8 mouse cellular contexts compared by ENCODE assay signal in genomic region chr8:125349290-125350025, GRCm38 (mm10).
DNase-seq lines count a peak whose midpoint lies in the region; ATAC-seq lines count a peak whose summit lies in the region.

No protein-coding gene starts in this region.

- H3K9me3 ChIP-seq in intestine, embryonic 15.5 days = no peaks in the 10 kb centered on the region
- H3K9me3 ChIP-seq in liver, embryonic 16.5 days (replicated peaks; ENCODE audit: control insufficient read depth, low read length) = no peaks in the 10 kb centered on the region
- no peaks in the 10 kb centered on the region for H3K9me3 ChIP-seq in neural tube, embryonic 14.5 days (ENCODE audit: control insufficient read depth, low read length)

- H3K4me2 ChIP-seq in intestine, embryonic 15.5 days (replicated peaks) = no peak overlapping the region; the same call in 1 of the 2 replicates
- H3K4me2 ChIP-seq in liver, embryonic 16.5 days (ENCODE audit: low read depth, low read length) = no peak overlapping the region
- no peak overlapping the region for H3K4me2 ChIP-seq in neural tube, embryonic 14.5 days (ENCODE audit: low read depth, low read length)

- H3K36me3 ChIP-seq in intestine, embryonic 15.5 days = no peaks in the 10 kb centered on the region
- no peaks in the 10 kb centered on the region for H3K36me3 ChIP-seq in liver, embryonic 16.5 days (ENCODE audit: control insufficient read depth, insufficient read depth)
- H3K36me3 ChIP-seq in neural tube, embryonic 14.5 days (ENCODE audit: control insufficient read depth, insufficient read depth, low read length) = no peaks in the 10 kb centered on the region

- WGBS in intestine, embryonic 15.5 days = 12% methylated on average over 7 of the region's 7 CpGs
- WGBS in liver, embryonic 16.5 days (ENCODE audit: insufficient replicate concordance) = 29% methylated on average over 7 of the region's 7 CpGs
- 31% methylated on average over 7 of the region's 7 CpGs for WGBS in neural tube, embryonic 14.5 days

- ATAC-seq in intestine, embryonic 15.5 days = peak; percentile 87
- ATAC-seq in liver, embryonic 16.5 days (ENCODE audit: low read depth) = peak; percentile 48; the same call in 1 of the 2 replicates
- ATAC-seq in neural tube, embryonic 14.5 days (ENCODE audit: low read depth) = peak; percentile 89

- no peaks in the 10 kb centered on the region; the same call in 1 of the 2 replicates for H3K27me3 ChIP-seq in intestine, embryonic 15.5 days (replicated peaks)
- no peaks in the 10 kb centered on the region for H3K27me3 ChIP-seq in liver, embryonic 16.5 days (ENCODE audit: control insufficient read depth, insufficient read depth, low read depth, low read length)
- no peaks in the 10 kb centered on the region for H3K27me3 ChIP-seq in neural tube, embryonic 14.5 days (ENCODE audit: control insufficient read depth, insufficient read depth, low read length)

- peaks cover 20% of the 10 kb centered on the region for H3K4me1 ChIP-seq in intestine, embryonic 15.5 days (replicated peaks)
- no peaks in the 10 kb centered on the region; the same call in 1 of the 2 replicates for H3K4me1 ChIP-seq in liver, embryonic 16.5 days (ENCODE audit: control insufficient read depth, low read depth, low read length)
- H3K4me1 ChIP-seq in neural tube, embryonic 14.5 days (ENCODE audit: control insufficient read depth, insufficient read depth, low read length) = peaks cover 6% of the 10 kb centered on the region

- peak; percentile 84 for DNase-seq in Muller cell, postnatal 12 days (ENCODE audit: inconsistent ontology term)
- peak; percentile 73 for DNase-seq in embryo, embryonic 10 days (ENCODE audit: low spot score)
- peak; percentile 99 for DNase-seq in heart, adult 11 months
- DNase-seq in spleen, postnatal 14 days (ENCODE audit: low spot score in 2 of 2) = no peak
- no peak for DNase-seq in natural killer cell, adult 2 months (ENCODE audit: low spot score in 2 of 2)

- H3K4me3 ChIP-seq in intestine, embryonic 15.5 days (replicated peaks) = no peak overlapping the region
- H3K4me3 ChIP-seq in liver, embryonic 16.5 days (ENCODE audit: low read depth, low read length) = no peak overlapping the region
- H3K4me3 ChIP-seq in neural tube, embryonic 14.5 days (ENCODE audit: low read depth, low read length) = no peak overlapping the region

- H3K27ac ChIP-seq in intestine, embryonic 15.5 days = peak overlapping the region; percentile 44; the same call in 1 of the 2 replicates
- no peak overlapping the region for H3K27ac ChIP-seq in liver, embryonic 16.5 days (ENCODE audit: low read length)
- no peak overlapping the region for H3K27ac ChIP-seq in neural tube, embryonic 14.5 days (ENCODE audit: low read depth, low read length)

- no peak overlapping the region for H3K9ac ChIP-seq in intestine, embryonic 15.5 days
- H3K9ac ChIP-seq in liver, embryonic 16.5 days (ENCODE audit: low read depth, low read length) = no peak overlapping the region
- no peak overlapping the region for H3K9ac ChIP-seq in neural tube, embryonic 14.5 days (replicated peaks; ENCODE audit: low read depth, low read length)

Comparison
In these comparisons a context has a peak if more than half of its experiments do, and no peak if none do; other contexts are left out.
1. DNase-seq: peak in Muller cell, postnatal 12 days (single experiment), embryo, embryonic 10 days (single experiment) and heart, adult 11 months (single experiment); none in spleen, postnatal 14 days (0 of 2) and natural killer cell, adult 2 months (0 of 2).
2. Peak in every context shown above with its lines, with median percentiles within 50 percentile points of each other: ATAC-seq.